Mouse (Mus musculus) thymus, adult 2 months (tissue): Measurements from ENCODE around the gene Efemp2.

ENCODE experiments used
- CTCF ChIP-seq: fragments of 200-500 bp; IDR thresholded peaks from 2 replicates; pipeline ENCODE4 v1.5.1; 2012; ENCODE audit warnings: mild to moderate bottlenecking, control low read depth, low read length, moderate library complexity, borderline replicate concordance; ENCODE audit not compliant: control insufficient read depth, poor library complexity, insufficient read depth; ENCODE audit errors: extremely low read depth
- POLR2A ChIP-seq: fragments of 200-500 bp; IDR thresholded peaks from 2 replicates; pipeline ENCODE4 v1.6.1; 2012; ENCODE audit warnings: mild to moderate bottlenecking, low read length, control low read depth, moderate library complexity; ENCODE audit not compliant: control insufficient read depth, poor library complexity, insufficient read depth; ENCODE audit errors: extremely low read depth

GRCm38 (mm10) chr19:5488878-5489571 lies 15.3 kb downstream of the Efemp2 start:
- peak; percentile 53; the same call in 1 of the 2 replicates for TF ChIP-seq CTCF
- peak; percentile 82 for TF ChIP-seq POLR2A
